Mouse (Mus musculus): Measurements from ENCODE around the gene Sema4d.

The Sema4d gene

DNA sequence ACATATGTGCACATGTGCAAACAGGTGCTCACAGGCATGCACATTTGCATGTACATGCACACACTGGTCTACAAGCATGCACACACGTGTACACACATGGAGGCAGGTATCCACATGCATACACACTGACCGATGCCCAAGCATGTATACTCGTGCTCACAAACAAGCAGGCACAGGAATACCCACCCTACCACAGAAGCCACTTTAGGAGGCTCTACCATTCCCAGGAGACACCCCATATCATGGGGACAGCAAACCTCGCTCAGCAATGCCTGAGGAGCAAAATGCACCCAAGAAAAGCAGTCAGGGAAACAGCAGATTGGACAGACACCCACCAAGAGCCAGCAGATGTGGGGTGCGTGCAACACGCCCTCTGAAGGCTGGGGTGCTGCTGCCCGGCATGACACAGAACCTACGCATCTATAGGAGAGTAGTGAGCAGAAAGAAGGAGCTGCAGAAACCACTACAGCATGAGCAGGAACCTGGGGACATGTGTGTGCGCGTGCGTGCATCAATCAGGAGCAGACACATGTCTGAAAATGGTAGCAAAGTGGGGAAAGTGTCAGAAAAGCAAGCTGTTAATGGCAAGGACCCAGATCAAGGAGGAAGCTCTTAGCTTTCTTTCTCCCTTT lies 15.1 kb downstream of the Sema4d start:
- DNase-seq (ENCODE audit: low spot score) = no peak

DNA sequence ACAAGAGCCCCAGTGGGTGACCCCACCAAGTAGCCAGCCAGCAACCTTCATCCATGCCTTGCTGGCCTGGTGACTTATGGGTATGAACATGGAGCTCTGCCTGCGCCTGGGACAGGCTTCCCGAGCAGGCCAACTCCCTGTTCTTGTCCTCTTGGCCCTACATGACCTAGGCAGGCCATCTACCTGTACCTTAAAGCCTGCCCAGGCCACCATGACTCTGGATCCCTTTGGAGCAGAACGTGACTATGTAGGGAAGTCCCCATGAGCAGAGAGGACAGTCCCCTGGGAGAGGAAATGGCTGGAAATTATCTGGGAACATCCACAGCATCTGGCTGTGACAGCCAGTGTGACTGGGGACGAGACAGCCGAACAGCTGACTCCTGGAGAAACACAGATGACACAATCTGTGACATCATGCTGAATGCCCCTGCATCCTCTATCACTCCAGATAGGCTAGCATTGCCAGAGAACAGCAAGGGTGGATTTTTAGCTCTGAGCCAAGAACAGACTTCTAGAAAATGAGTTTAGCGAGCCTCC lies 15.7 kb downstream of the Sema4d start:
- peak; percentile 73 for DNase-seq (ENCODE audit: low spot score)

DNA sequence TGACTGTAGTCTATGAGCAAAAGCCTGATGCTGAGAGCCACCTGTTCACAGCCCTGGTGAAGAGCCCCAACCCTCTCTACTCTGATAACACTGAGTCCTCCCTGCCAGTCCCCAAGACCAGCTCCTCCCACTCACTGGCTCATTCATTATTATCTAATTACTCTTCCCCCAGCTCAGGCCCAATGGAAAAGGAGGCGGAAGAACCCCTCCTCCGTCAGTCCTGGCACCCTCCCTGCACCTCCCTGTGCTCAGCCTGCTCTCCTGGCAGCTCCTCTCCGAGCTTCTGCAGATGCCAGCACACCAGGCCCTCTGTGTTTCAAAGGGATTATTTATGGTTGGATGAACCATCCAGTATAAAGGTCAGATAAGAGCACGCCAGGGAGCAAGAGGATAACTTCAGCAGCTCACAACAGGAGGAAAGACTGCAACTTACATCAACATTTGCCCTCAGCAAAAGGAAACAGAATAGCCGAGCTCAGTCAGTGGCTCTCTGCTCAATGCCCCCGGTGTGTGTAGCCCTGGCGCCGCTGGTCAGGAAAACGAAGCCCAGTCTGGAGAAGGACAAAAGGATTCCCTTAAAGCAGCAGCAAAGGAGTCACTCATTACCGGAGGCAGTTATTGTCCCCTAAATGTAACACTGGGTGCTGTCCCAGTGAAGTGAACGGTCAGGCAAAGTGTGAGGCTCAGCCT lies 16.4 kb downstream of the Sema4d start:
- peak; percentile 92 for DNase-seq (ENCODE audit: low spot score)

DNA sequence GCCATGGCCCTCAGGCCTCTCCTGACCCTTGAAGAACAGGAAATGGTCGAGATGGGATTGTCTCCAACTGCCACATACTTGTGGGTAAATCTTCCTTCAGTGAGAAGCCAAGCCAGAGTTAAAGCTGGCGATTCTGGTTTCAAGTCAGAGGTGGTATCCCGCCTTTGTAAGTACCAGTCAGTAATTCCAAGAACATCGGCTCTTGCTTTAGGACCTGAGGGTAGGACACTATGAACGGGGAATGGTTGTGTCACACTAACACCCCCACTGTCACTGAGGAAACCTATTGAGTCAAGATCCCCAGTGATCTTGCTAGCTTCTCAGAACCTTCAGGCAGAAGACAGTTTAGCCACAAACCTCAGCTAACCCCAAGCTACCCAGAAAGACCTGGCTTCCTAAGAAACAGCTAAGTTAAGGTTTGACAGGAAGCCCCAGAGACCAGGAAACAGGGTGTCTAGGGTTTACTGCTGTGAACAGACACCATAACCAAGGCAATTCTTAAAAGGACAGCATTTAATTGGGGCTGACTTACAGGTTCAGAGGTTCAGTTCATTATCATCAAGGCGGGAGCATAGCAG lies 17.3 kb downstream of the Sema4d start:
- no peak for DNase-seq (ENCODE audit: low spot score)

DNA sequence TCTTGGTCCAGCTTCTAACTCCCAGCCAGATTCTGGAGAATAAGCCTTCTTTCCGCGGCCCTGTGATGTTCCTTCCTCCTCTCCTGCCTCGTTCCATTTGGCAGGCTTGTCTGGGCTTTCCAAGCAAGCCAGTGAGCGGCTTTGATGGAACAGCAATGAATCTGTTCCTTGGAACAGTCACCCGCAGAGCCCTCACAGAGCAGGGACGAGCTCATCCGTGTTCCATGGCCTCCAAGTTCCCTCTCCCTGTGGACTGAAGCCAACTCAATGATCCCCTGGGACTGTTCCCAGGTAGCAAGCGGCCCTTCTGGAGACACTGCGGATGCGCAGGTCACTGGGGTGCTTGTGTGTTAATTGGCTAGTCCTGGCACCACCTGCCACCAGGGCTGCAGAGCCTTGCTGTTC lies 21.7 kb downstream of the Sema4d start:
- DNase-seq (ENCODE audit: low spot score) = no peak

DNA sequence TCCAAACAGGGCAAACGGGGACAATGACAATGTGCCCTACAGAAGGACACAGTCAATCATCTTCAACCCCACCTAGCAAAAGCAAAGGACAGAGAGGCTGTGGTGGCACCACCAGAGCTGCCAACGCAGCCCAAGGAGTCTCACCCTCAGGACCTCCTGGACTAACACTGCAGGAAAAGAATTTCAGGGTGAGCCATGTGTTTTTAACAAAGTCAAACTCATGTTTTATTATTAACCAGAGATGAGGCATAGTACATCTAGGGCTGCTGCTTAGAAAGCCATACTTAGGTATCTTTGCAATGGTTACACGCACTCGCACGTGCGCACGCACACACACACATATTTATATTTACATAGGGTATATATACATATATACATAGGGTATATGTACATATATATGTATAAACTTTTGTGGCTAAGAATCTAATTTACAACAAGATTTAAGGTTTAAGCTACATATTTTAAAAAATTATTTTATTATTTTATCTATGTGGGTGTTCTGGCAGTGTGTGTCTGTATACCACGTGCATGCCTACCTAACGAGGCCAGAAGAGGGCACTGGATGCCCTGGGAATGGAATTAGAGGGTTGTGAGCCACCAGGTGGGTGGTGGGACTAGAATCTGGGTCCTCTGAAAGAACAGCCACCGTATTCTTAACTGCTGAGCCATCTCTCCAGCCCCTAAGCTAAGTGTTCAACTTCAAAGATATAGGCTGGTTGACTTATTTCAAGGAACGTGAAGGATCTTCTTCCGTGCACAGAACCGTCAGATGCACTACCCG lies 22.7 kb downstream of the Sema4d start:
- no peak for DNase-seq (ENCODE audit: low spot score)

DNA sequence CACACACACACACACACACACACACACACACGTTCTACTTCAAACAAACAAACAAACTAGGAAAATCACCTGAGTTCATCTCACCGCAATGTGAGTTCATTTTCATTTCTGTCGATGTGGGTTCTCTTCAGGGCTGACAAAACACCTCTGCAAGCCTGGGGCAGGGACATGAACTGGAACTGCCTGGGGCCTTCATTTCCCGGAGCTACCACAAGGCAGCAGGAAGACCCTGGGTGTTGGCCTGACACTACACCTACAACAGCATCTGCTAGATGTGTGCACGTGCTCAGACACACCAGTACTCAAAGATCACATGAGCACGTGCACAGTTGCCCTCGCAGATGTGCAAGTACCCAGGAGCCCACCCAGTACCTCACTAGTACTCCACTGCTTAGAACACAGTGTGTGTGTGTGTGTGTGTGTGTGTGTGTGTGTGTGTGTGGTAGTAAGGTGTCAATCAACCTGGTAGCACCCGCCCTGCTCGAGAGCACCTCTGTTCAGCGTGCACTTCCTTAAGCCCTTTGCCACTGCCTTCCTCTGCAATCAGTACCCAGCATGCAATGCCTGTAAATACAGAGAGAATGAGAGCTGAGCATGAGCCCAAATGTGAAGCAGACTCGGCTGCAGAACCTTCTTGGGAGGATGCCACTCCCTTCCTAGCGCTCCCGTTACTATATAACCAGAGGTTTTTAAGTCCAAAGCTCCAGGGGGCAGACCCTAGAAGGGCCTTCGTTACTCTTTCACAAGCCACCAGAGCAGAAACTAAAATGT lies 25.4 kb downstream of the Sema4d start:
- DNase-seq (ENCODE audit: low spot score) = no peak

DNA sequence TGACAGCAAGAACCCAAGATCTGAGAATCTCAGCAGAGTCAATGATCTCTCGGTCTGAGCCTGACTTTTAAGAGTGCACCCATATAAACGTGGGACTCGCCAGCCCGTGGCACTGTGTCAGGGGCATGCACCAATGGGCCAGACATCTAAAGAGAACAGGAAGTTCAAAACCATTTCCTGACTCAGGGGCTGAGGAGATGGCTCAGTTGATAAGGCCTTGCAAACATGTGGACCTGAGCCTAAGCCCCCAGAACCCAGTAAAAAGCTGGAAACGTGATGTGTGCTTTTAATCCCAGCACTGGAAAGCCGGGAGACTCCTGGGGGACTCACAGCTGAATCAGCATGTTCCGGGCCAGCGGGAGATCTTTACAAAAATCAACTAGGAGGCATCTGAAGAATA lies 26.0 kb downstream of the Sema4d start:
- no peak for DNase-seq (ENCODE audit: low spot score)

DNA sequence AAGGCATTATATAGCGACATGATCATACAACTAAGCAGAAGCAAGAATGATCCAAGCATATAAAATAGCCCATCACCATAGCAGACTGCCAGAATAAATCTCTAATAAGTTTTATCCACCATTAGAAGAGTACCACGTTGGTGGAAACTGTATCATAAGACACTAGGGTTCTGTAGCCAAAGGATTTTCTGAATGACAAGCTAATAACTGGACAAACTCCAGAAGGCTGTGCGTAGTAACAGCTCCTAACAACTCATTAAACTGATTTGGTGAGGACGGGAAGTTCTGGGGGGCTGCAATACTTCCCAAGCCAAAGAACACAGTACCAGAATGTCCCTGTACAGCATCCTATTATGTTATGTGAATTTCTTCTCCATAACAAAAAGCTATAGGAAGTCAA lies 26.8 kb downstream of the Sema4d start:
- no peak for DNase-seq (ENCODE audit: low spot score)

DNA sequence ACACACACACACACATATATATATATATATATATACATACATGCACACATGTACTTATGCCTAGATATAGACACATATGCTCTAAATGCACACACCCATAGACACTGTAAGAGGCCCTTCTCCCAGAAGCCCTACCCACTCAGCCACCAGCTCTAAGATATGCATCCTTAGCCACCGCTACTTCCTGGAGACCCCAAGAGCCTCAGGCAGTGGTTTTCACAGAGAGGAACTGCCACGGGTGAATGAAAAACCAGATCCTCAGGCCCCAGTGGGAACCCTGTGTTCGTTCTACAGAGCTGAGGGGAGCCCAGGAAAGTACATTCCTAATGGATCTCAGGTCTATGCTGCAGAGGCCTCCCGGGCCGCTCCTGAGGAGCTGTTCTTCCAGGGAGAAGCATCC lies 28.2 kb downstream of the Sema4d start:
- DNase-seq (ENCODE audit: low spot score) = no peak

DNA sequence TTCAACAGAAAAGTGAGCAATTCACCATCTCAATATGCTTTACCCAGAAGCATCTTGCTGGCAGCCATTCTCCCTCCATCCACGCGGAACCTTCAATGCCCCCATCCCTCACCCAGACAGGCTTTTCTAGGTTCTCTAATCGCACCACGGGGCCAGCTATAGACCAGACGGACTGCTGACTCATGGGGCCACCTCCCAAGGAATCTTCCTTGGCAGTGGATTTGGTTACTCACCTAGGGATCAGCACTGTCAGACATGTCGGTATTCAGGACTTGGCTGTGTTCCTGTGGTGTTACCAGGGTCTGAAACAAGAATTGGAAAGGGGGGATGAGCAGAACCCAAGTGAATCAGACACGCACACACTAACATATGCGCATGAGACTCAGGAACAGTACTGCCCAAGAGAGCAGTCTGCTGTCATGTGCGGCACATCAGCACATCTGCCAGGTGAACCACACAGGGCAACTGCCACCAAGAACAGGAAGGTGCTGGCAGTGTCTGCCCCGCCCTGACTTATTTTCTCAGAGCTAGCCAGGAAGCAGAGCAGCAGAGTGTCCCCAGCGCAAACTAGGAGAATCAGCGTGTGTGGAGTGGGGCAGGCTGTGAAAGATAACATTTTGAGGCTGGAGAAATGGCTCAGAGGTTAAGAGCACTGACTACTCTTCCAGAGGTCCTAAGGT lies 30.4 kb downstream of the Sema4d start:
- DNase-seq (ENCODE audit: low spot score) = peak; percentile 45

DNA sequence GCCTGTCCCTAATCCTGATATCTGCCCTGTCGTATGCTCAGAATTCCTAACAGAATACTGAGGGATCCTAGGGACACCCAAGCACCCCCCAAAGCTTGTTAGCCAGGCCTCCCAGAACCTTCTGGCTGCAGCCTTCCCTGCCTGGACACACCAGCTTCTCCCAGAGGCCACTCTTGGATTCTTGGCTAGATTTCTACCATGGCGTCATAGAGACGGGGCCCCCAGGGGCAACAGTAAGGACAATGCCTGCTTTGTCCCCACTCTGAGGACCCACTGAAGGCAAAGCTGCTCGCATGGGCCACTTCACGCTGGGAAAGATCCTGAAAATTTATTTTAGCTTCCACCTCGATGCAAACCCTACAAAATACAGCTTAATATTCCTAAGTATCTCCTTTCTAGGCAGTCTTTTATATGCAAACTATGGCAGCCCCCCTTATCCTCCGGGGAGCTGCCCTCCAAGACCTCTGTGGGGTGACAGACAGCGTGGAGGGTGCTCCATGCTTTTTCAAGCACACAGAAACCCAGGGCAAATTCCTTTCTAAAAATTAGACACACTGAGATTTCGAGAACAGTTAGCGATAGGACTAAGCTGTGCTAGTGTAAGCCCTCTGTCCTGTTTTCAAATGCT lies 32.2 kb downstream of the Sema4d start:
- no peak for DNase-seq (ENCODE audit: low spot score)

DNA sequence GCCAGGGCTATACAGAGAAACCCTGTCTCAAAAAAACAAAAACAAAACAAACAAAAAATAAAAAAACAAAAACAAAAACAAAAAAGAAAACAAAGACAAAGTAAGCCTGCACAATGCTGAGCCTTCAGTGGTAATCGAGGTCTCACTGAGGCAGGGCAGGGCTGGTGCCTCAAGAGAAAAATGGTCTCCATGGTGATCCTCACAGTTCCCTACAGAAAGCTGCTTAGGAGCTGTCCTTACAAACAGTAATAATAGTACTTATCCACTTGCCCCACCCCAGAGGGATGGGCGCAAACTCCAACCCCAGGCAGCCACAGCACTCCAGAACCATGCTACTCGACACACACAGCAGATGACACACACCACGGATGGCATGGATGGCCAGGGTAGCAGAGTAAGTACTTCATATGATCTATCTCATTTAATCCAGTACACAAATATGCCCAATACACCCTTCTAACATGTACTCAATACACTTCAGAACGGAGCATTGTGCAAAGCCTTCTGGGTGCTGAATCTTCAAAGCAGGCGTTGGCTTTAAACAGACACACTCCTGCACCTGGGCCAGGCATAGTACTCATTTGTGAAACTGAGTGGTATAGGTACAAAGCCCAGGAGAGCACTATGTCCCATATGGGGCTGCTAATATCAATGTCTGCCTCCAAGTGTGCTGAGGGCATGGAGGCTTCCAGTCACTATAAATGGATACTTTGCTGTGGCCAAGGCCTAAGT lies 34.1 kb downstream of the Sema4d start:
- DNase-seq (ENCODE audit: low spot score) = no peak

DNA sequence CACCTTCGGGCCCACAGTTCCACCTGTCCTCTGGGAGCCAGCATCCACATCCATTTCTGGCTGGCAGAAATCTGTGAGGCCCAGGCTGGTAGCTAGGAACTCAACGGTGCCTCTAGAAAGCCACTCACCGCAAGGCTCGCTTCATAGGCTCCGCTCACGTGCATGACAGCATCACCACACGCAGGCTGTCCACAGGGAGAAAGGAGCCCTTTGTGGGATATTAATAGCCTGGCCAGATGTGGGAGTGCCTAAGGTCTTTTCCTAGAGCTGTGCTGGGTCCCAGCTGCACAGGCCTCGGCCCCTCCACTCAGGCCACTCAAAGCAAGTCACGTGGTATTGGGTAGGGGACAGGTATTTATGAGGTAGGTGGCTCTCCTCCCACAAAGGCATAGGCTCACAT lies 35.1 kb downstream of the Sema4d start:
- DNase-seq (ENCODE audit: low spot score) = no peak

DNA sequence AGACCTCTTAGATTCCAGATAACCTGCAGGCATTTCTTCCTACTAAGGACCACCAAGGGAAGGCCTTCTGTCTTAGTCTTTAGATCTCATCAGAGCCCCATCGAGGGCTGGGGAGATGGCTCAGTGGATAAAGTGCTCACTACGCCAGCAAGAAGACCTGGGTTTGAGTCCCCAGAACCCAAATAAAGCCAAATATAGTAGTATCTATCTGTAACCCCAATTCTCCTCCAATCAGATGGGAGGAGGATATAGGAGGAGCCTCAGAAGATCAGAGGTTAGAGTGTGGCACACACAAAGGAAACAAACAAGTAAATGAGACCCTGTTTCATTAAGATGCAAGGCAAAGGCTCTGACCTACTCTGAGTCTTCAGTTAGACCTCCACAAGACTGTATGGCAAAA lies 36.4 kb downstream of the Sema4d start:
- DNase-seq (ENCODE audit: low spot score) = no peak

DNA sequence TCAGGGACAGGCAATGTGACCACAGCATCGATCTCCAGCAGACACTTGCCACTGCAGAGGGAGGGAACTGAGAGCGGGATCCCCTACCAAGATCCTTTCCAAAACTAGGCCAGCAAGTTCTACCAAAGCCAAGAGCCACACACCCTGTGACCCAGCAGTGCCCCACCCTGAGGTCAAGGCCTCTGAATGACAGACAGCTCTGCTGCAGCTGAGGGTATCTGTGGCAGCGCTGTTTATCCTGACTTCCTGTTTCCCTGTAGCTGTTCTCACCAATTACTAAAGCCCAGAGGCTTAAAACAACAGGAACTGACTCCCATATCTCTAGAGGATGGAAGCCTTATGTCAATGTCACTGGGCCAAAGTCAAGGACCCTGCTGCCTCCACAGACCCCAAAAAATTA lies 37.0 kb downstream of the Sema4d start:
- no peak for DNase-seq (ENCODE audit: low spot score)

DNA sequence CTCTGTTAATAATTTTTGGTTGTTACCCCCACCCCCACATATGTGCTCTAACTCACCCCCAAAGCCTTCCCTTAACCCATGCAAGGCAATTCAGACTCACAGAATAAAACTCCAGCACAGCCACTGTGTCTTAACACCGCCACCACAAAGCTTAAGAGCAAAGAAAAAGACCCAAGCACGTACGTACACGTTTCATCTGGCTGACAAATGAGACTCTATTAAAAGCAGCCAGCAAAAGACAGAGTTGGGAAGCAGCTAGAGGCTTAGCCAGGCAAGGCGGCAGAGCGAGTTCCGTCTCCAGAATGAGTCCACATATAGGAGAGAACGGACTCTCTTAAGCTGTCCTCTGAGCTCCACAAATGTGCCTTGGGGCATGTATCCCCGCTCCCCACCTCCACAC lies 37.5 kb downstream of the Sema4d start:
- DNase-seq (ENCODE audit: low spot score) = no peak

DNA sequence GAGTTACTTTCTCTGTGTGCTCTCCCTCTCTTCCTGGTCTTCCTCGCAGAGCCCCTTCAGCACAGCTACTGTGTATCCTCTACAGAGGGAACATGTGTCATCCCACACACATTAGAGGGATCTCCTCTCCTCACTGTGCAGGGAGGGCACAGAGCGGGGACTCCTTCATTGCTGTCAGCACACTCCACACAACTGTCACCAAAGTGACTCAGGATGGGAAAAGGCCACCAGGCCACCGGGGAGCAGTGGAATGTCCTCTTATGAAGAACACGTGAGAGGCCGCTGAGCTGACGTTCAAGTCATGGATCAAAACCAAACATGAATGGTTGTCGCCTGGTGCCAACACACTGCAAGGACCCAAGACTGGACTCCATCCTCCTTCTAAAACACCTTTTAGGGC lies 38.0 kb downstream of the Sema4d start:
- no peak for DNase-seq (ENCODE audit: low spot score)

DNA sequence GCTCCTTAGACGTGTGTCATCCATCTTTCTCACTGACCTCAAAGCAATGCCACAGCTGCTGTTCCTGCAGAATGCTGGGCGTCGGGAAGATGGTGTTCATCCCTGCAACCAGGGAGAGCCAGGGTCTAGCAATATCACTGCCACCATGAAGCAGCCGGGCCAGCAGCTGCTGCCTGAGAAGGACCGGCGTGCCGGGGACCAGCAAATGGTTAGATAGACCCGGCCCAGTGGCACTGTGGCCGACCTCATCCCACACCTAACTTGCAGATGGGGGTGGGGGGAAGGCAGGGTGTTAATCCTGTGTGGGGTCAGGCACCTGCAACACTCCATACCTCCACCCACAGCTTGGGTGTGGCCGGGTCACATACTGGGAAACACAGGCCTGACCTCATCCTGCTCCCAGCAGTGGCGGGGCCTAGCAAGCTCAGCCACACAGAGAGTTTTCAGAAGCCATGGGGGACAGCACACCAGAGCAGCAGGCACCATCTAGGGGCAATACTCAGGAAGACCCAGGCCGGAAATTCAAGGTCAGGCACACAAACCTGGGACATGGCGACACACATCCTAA lies 38.9 kb downstream of the Sema4d start:
- no peak for DNase-seq (ENCODE audit: low spot score)
